Mouse (Mus musculus): ENCODE results near the gene Hexa. TPM values are rescaled to one million over a fixed set of nuclear protein-coding genes. Genes with fewer than 3 reads are reported as not detected.

Hexa gene
- total RNA-seq, 1 experiment from 2014 or later = 62.5 TPM

- ATAC-seq (replicated peaks in 1 of 2; ENCODE audit: insufficient read depth in 1 of 2, low FRiP score in 2 of 2, low TSS enrichment in 1 of 2, low read depth in 1 of 2, poor library complexity in 2 of 2, severe bottlenecking in 2 of 2) = no peak
These were observed 9.7 kb downstream of the Hexa start for GRCm38 (mm10) chr9:59548961-59549487.

DNA sequence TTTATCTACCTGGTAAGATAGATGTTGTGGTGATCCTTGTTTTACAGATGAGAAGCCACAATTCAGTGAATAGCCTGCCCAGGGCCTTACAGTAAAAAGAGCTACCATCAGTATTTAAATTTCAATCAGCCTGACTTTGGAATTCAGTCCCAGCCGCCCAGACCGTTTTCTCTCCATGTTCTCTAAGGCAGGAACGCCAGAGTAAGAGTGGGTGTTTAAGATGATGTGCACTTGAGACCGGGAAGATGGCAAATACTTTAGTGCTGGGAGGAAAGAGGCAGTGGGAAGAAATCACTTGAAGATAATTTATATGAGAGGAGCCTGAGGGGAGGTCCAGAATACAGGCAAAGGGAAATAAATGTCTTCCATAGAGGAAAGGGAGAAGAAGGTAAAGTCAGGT is 10.7 kb downstream of the Hexa start:
- no peak for ATAC-seq (replicated peaks in 1 of 2; ENCODE audit: insufficient read depth in 1 of 2, low FRiP score in 2 of 2, low TSS enrichment in 1 of 2, low read depth in 1 of 2, poor library complexity in 2 of 2, severe bottlenecking in 2 of 2)

- ATAC-seq (replicated peaks in 1 of 2; ENCODE audit: insufficient read depth in 1 of 2, low FRiP score in 2 of 2, low TSS enrichment in 1 of 2, low read depth in 1 of 2, poor library complexity in 2 of 2, severe bottlenecking in 2 of 2) = peak; percentile 65 to 67; a peak in 3 of 4 replicates
These were observed 11.7 kb downstream of the Hexa start for GRCm38 (mm10) chr9:59551017-59551416.

- peak in 1 of 2 experiments; percentile 76; a peak in 1 of 4 replicates for ATAC-seq (replicated peaks in 1 of 2; ENCODE audit: insufficient read depth in 1 of 2, low FRiP score in 2 of 2, low TSS enrichment in 1 of 2, low read depth in 1 of 2, poor library complexity in 2 of 2, severe bottlenecking in 2 of 2)
These were observed 12.3 kb downstream of the Hexa start for GRCm38 (mm10) chr9:59551620-59552031.

DNA sequence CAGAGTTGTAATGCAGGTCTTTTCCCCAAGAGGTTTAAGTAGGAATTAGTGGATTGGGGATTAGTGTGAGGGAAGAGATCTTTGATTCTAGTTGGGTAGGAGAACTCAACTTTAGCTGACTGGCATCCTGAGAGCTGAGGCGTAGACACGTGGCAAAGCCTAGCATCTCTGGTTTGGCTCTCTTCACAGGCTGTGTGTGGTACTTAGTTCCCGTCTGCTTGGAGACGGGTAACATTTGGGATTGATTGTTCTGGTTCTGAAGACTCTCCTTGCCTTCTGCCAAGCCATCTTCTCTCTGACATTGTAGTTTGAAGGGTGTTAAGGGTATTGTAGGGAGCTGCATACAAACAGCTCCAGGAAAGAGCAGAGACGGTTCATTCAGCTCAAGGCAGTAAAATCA is 13.3 kb downstream of the Hexa start:
- ATAC-seq (replicated peaks in 1 of 2; ENCODE audit: insufficient read depth in 1 of 2, low FRiP score in 2 of 2, low TSS enrichment in 1 of 2, low read depth in 1 of 2, poor library complexity in 2 of 2, severe bottlenecking in 2 of 2) = no peak

DNA sequence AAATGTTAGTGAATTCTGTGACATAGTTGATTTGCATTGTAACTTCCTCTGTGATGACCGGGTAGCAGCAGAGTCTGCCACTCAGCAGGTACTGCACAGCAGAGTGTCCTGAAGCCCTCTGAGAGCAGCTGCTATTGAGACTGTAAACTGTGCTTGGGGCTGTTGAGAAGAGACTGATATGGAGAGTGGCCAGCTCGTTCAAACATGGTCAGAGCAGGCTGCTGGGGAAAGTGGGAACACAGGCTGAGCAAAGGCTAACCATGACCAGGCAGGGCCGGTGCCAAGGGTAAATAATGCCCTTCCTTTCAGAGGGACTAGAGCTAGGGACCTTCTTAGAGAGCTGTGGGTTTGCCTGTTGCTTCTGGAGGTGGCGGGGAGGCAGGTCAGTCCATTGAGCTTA is 14.4 kb downstream of the Hexa start:
- ATAC-seq (replicated peaks in 1 of 2; ENCODE audit: insufficient read depth in 1 of 2, low FRiP score in 2 of 2, low TSS enrichment in 1 of 2, low read depth in 1 of 2, poor library complexity in 2 of 2, severe bottlenecking in 2 of 2) = no peak

- ATAC-seq (replicated peaks in 1 of 2; ENCODE audit: insufficient read depth in 1 of 2, low FRiP score in 2 of 2, low TSS enrichment in 1 of 2, low read depth in 1 of 2, poor library complexity in 2 of 2, severe bottlenecking in 2 of 2) = peak; percentile 65 to 70
These were observed 26.3 kb downstream of the Hexa start for GRCm38 (mm10) chr9:59565600-59565999.

DNA sequence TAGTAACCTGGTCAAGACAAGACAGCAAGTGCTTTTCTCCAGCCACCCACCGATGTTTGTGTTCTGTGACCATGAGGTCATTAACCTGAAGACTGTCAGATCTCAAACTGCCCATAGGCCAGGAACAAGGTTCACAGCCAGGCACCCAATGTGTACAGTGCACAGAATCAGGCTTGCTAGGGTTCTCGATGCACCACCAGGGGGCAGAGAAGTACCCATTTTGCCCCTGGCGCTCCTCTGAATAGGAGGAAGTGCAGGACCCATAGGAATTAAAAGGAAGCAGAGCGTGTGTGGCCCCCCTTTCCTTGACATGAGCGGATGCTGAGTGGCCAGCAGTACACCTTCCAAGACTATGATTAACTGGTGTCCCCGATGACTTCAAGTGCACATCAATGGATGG is 27.8 kb downstream of the Hexa start:
- ATAC-seq (replicated peaks in 1 of 2; ENCODE audit: insufficient read depth in 1 of 2, low FRiP score in 2 of 2, low TSS enrichment in 1 of 2, low read depth in 1 of 2, poor library complexity in 2 of 2, severe bottlenecking in 2 of 2) = peak; percentile 87 to 92

- no peak for ATAC-seq (replicated peaks in 1 of 2; ENCODE audit: insufficient read depth in 1 of 2, low FRiP score in 2 of 2, low TSS enrichment in 1 of 2, low read depth in 1 of 2, poor library complexity in 2 of 2, severe bottlenecking in 2 of 2)
These were observed 32.5 kb downstream of the Hexa start for GRCm38 (mm10) chr9:59571852-59572251.

DNA sequence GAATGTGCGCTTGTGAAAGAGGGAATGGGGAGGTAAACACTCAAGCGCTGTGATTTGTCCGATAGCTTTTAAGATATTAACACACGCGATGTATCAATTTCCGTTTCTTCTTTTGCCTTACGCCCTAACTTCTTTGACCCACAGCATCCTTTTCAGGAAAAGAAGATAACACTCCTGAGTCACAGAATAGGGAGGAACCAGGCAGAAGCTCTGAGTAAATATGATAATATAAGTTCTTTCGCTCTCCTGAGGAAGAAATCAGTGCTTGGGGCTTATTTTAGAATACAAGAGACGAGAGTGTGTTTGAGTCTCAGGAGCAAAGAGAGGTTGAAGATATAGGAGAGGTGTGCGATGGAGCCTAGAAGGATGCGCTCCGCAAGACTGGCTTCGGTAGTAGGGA is 38.1 kb downstream of the Hexa start:
- ATAC-seq (replicated peaks in 1 of 2; ENCODE audit: insufficient read depth in 1 of 2, low FRiP score in 2 of 2, low TSS enrichment in 1 of 2, low read depth in 1 of 2, poor library complexity in 2 of 2, severe bottlenecking in 2 of 2) = no peak

DNA sequence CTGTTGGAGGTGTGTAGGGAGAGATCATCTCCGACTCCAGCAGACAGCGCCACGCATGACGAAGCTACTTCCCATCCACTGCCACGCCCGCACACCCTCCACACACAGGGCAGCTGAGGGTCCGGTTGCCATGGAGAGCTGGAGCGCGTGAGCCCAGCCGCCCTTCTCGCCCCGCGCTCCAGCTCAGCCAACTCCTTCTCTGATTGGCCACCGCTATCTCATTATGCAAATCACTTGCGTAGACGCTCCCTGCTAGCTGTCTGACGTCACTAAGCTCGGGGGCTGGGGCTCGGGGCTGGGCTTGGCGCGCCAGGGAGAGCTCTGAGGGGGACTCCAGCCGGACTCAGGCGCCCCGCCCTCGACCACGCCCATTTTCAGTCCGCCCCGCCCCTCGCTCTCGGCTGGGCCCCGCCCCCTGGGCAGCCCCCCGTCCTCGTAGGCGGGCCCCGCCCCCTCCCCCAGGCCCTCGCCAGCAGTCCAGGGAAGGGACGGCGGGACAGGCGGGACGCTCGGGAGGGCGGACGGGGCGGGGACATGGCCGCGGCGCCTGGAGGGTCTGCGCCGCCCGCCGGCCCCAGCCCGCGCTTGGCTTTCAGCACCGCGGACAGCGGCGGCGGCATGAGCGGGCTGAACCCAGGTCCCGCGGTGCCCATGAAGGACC is 38.6 kb downstream of the Hexa start, which contains the start of gene Celf6:
TSS of gene Celf6 (plus strand) at position 74 of the 661 bp plus-strand sequence.
- peak; percentile 85 to 95 for ATAC-seq (replicated peaks in 1 of 2; ENCODE audit: insufficient read depth in 1 of 2, low FRiP score in 2 of 2, low TSS enrichment in 1 of 2, low read depth in 1 of 2, poor library complexity in 2 of 2, severe bottlenecking in 2 of 2)

DNA sequence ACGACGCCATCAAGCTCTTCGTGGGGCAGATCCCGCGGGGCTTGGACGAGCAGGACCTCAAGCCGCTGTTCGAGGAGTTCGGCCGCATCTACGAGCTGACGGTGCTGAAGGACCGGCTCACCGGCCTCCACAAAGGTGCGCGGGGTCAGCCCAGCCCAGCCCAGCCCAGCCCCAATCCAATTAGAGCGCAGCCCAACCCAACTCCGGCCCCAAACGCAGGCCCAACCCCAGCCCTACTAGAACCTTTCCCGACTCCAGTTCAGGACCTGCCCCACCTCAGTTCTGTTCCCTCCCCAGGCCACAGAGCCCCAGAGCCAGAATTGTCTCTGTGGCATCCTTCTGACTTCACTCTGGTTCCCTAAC is 39.1 kb downstream of the Hexa start:
- ATAC-seq (replicated peaks in 1 of 2; ENCODE audit: insufficient read depth in 1 of 2, low FRiP score in 2 of 2, low TSS enrichment in 1 of 2, low read depth in 1 of 2, poor library complexity in 2 of 2, severe bottlenecking in 2 of 2) = peak in 1 of 2 experiments; percentile 2; a peak in 1 of 4 replicates

- ATAC-seq (replicated peaks in 1 of 2; ENCODE audit: insufficient read depth in 1 of 2, low FRiP score in 2 of 2, low TSS enrichment in 1 of 2, low read depth in 1 of 2, poor library complexity in 2 of 2, severe bottlenecking in 2 of 2) = peak; percentile 78 to 92
These were observed 45.5 kb downstream of the Hexa start for GRCm38 (mm10) chr9:59584871-59585308.

- ATAC-seq (replicated peaks in 1 of 2; ENCODE audit: insufficient read depth in 1 of 2, low FRiP score in 2 of 2, low TSS enrichment in 1 of 2, low read depth in 1 of 2, poor library complexity in 2 of 2, severe bottlenecking in 2 of 2) = no peak
These were observed 48.9 kb downstream of the Hexa start for GRCm38 (mm10) chr9:59588252-59588651.

- no peak for ATAC-seq (replicated peaks in 1 of 2; ENCODE audit: insufficient read depth in 1 of 2, low FRiP score in 2 of 2, low TSS enrichment in 1 of 2, low read depth in 1 of 2, poor library complexity in 2 of 2, severe bottlenecking in 2 of 2)
These were observed 49.7 kb downstream of the Hexa start for GRCm38 (mm10) chr9:59588710-59589671.

GRCm38 (mm10) chr9:59589703-59590439 is 50.5 kb downstream of the Hexa start:
- ATAC-seq (replicated peaks in 1 of 2; ENCODE audit: insufficient read depth in 1 of 2, low FRiP score in 2 of 2, low TSS enrichment in 1 of 2, low read depth in 1 of 2, poor library complexity in 2 of 2, severe bottlenecking in 2 of 2) = no peak

DNA sequence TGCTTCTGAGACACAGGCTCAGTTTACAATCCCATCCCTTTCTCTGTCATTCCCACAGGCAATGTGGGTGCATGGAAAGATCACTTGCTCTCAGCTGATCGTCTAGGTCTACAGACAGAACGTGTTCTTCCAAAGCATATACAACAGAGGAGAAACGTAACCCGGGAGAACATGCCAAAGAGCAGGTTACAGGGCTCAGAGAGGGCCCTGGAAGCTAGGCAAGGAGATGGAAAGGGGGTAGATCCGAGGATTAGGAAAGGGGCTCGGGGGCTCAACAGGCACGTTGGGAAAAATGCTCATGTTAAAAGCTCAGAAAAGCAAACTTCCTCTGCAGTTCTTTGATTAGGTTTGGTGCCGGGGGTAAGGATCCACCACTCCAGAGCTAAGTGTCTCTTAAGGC is 62.3 kb downstream of the Hexa start:
- ATAC-seq (replicated peaks in 1 of 2; ENCODE audit: insufficient read depth in 1 of 2, low FRiP score in 2 of 2, low TSS enrichment in 1 of 2, low read depth in 1 of 2, poor library complexity in 2 of 2, severe bottlenecking in 2 of 2) = 0 out of 4 replicates have a peak, but pooled peaks of 1 of the 2 experiments have one; percentile 12

Data from hematopoietic stem cell, adult 5-6 weeks (primary cell).